Mouse (Mus musculus): Measurements from ENCODE around the gene Tmem215. TPM values are rescaled to one million over a fixed set of nuclear protein-coding genes. Genes with fewer than 3 reads are reported as not detected.

Gene Tmem215
- total RNA-seq (2014; fragmentation: Nextera tagmentation) (not detected in 2 replicates), total RNA-seq (2017) (not detected in 2 replicates)

DNA sequence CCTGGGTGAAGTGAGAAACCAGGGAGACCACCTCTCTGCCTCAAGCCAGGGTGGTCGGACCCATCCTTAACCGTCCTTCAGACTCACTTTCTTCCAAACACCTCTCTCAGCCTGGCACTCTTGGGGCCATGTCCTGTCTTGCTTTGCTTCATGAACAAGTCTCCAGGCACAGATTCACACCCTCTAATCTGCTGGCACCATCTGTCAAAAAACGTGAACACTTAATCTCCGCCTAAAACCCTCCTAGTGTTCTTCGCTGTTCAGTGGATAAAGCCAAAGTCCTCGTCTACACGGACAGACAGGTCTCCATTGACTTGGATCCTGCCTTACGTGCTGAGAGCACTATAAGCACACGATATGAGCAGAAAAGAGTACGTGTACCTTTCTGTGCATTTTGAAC is at the start of gene Tmem215:
Gene Tmem215, plus strand, starts transcription at position 301 of the 400 bp plus-strand sequence.
- 0 out of 2 replicates have a peak, but pooled peaks have one; percentile 41 for ATAC-seq (replicated peaks; ENCODE audit: low FRiP score, low TSS enrichment, poor library complexity, severe bottlenecking)

DNA sequence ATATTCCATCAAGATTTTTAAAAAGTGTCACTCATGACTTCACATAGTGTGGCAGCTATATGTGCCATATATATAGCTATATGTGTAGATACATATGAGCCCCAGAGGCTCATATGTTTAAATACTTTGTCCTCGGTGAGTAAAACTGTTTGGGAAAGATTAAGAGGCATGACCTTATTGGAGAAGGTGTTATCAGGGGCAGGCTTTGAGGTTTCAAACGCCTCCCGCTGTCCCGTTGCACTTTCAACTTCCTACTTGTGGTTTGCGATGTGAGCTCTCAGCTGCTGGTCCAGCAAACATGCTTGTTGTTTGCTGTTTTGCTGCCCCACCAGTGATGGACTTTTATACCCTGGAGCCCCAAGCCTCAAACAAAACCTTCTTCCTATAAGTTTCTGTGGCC is 40.1 kb upstream of the Tmem215 start:
- ATAC-seq (replicated peaks; ENCODE audit: low FRiP score, low TSS enrichment, poor library complexity, severe bottlenecking) = peak; percentile 85

DNA sequence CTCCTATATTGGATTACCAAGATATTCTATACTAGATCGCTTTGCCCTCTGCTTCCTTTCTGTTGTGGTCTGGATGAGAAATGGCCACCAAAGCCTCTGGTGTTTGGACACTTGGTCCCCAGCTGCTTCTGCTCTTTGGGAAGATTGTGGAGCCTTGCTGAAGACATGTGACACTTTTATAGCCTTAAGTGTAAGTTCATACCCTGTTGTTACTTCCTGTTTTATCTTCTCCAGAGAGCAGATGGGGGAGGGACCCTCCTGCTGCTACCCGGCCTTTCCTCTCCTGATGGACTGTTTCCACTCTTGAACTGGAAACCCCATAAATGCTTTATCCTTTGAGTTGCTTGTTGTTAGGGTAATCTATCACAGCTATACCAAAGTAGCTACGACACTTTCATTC is 38.6 kb upstream of the Tmem215 start:
- no peak for ATAC-seq (replicated peaks; ENCODE audit: low FRiP score, low TSS enrichment, poor library complexity, severe bottlenecking)

DNA sequence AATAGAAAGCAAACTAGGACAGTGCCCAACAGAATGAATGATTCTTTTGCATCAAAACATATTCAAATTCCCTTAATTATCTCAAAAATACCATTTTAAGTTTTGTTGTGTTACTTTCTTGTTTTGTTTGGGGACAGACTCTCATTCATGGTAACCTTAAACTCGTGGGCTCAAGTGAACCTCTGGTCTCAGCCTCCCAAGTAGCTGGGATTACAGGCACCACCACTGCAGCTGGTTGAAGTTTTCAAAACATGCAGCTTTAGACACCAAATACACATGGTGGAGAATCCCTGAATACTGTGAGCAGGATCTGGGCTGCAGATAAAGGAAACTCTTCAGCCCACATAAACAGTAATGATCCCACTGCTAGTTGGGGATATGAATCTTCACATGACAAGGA is 37.6 kb upstream of the Tmem215 start:
- no peak; the same call in 1 of the 2 replicates for ATAC-seq (replicated peaks; ENCODE audit: low FRiP score, low TSS enrichment, poor library complexity, severe bottlenecking)

DNA sequence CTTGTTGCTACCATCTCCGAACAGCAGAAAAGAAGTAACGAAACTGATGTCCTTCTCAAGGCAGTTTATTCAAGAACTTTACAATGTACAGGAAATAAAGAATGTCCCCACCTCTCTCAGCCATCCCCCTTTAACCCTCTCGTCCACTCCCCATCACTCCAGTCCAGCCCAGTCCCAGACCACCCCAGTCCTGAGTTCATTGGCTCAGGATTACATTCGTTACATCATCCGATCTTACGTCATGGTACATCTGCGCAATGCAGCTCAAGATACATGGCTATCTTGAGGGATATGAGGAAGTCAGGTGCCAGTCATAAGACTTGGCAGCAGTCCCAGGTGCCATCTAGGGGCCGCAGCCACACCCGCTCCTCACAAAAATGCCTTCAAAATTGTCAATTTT is 28.4 kb upstream of the Tmem215 start:
- ATAC-seq (replicated peaks; ENCODE audit: low FRiP score, low TSS enrichment, poor library complexity, severe bottlenecking) = no peak

DNA sequence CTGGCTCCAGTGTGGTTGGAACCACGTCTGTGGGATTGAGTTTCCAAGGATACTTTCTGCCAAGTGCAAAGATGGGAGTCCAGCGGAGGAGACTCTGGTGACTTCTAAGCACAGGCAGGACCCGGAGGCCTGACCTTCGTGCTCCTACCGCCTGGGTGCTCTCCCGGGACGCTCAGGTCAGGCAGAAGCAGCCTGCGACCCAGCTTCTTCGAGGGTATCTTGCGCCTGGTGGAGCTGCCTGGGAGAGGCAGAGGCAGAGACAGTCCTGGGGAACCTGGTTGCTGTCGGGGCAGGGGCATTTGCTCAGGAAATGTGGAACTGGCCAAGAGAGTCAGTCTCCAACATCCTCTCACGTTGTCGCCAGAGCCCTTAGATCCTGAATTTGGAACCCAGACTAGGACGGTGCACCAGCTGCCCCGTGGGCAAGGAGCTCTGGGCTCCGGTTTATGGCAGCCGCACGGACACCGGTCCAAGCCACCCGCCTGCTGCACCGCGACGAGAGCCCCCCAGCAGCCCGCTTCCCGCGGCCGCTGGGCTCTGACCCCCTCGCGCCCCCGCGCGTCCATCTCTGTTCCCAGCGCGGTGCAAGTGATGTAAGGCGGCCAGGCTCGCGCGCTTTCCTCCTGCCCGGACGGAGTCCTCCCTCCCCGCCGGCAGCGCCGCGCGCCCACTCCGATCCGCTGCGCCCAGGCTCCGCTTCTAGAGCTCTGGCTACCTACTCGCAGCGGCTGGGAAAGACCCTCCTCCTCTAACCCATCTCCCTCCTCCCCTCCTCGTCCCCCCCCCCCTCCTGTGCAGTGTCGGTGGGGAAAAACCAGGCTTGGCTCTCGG is 935 bp downstream of the Tmem215 start:
- ATAC-seq (replicated peaks; ENCODE audit: low FRiP score, low TSS enrichment, poor library complexity, severe bottlenecking) = peak; percentile 78

DNA sequence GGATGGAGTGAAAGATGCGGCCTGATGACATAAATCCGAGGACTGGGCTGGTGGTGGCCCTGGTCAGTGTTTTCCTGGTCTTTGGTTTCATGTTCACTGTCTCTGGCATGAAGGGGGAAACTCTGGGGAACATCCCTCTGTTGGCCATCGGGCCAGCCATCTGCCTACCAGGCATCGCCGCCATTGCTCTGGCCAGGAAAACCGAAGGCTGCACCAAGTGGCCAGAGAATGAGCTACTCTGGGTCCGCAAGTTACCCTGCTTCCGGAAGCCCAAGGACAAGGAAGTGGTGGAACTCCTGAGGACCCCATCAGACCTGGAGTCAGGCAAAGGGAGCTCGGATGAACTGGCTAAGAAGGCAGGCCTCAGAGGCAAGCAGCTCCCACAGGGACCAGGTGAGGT is 1.9 kb downstream of the Tmem215 start:
- no peak for ATAC-seq (replicated peaks; ENCODE audit: low FRiP score, low TSS enrichment, poor library complexity, severe bottlenecking)

DNA sequence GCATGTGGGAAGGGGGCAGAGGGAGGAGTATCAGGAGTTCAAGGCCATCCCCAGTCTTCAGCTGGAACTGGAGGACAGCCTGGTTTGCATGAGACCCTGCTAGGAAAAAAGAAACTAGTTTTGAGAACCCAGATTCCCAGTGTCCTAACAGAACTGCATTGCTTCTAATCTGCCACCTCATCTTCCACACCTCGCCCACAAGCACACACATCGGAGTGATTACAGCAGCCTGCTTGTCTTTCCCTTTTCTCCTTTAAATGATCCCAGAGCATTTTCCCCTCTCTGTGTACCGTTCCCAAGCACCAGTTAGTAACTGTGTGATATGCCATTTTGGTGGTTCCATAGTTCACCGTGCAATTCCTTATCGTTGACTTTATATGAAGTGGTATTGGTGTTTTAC is 6.0 kb downstream of the Tmem215 start:
- no peak for ATAC-seq (replicated peaks; ENCODE audit: low FRiP score, low TSS enrichment, poor library complexity, severe bottlenecking)

DNA sequence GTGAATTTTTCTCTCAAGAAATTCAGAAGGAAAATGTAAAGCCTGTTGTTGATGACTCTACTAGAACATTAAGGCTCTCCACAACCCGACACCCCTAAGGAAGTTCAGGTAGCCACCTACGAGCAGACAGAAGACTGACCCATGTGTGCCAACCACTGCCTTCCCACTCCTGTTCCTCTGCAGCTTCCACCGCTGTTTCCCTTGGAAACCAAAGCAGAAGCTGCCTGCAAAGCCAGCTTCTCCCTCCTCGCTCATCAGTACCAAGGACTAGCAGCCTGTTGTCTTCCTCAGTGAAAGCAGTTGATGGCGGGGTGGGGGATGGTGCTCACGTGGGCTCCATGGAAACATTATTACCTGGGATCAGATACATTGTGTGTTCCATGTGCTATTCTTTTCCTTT is 14.6 kb downstream of the Tmem215 start:
- ATAC-seq (replicated peaks; ENCODE audit: low FRiP score, low TSS enrichment, poor library complexity, severe bottlenecking) = no peak

DNA sequence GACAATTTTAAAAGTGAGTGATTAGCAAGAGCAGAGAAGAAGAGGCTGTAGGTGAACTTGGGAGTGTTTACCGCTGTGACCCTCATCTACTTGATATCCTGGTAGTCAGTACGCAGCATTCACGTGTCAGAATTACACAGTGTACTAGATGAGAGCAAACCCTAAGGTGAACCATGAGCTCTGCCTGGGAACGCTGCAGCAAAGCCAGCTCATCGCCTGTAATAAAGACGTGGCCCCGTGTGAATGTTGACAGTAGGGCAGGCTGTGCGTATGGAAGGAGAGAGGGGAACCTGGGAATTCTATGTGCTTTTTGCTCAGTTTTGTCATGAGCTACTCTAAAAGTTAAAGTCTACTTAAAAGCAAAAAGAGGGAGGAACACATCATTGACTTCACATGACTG is 19.8 kb downstream of the Tmem215 start:
- ATAC-seq (replicated peaks; ENCODE audit: low FRiP score, low TSS enrichment, poor library complexity, severe bottlenecking) = no peak

DNA sequence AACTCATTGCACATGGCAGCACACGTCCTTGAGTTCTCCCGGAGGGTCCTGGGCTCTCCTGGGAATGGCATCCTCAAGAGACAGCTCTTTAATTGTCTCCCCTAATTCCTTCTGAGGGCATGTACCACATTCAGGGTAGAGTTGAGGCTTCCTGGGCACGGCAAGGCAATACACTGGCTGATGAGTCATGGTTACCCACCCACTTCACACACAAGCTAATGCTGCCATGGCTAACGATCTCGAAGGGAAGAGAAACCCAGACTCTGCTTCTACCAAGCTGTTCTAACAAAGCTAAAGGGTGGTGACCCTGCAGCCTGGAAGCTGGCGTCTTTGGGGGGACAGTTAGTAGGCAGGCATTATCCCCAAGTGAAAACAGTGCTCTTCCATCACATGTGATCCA is 24.4 kb downstream of the Tmem215 start:
- ATAC-seq (replicated peaks; ENCODE audit: low FRiP score, low TSS enrichment, poor library complexity, severe bottlenecking) = no peak

DNA sequence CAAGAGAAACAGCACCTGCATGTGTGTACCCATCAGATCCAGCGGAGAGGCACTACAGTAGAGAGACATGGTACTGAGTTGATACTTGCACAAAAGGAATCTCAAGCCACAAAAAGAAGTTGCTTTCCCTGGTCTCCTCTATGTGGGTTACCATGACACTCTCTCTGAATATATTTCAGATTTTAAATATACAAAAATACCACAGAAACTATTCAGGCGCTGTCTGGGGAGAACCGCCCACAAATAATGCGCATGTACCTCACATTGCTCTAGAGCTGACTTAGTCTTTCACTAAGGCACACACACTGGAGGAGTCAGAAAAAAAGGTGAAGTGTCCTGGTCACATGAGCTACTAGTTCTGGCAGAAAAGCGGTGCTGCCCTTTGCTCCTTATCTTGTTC is 24.8 kb downstream of the Tmem215 start:
- ATAC-seq (replicated peaks; ENCODE audit: low FRiP score, low TSS enrichment, poor library complexity, severe bottlenecking) = no peak

DNA sequence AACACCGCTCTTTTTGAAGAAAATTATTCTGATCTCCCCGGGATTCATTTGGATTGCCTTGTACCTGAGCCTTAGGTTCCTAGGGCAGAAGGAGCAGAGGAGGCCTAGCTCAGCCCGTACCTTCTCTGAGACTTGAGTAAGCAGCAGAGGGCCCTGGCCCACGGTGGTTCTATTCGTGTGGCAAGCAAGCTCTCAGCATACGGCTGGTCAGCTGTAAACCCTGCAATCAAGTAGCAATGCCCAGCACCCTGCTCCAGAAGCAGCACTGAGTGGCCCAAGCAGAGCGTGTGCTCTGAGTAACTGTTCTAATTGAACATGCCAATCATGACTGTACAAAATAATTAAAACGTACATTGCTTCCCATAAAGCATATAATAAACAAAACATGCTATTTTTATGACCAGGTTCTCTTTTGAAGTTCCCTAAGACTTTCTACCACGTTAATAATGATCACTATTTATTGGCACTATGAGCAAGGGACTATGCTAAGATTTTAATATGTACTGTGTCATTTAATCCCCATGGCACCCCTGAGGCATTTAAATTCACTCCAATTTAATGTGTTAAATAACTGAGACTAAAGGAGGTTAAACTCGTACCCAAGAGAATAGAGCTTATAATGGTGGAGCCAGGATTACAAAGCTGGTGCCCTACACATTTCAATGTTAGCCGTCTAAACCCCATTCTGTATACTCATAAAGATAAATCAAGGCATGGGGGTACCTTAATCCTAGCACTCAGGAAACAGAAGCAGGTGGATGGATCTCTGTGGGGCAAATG is 28.0 kb downstream of the Tmem215 start:
- ATAC-seq (replicated peaks; ENCODE audit: low FRiP score, low TSS enrichment, poor library complexity, severe bottlenecking) = no peak

DNA sequence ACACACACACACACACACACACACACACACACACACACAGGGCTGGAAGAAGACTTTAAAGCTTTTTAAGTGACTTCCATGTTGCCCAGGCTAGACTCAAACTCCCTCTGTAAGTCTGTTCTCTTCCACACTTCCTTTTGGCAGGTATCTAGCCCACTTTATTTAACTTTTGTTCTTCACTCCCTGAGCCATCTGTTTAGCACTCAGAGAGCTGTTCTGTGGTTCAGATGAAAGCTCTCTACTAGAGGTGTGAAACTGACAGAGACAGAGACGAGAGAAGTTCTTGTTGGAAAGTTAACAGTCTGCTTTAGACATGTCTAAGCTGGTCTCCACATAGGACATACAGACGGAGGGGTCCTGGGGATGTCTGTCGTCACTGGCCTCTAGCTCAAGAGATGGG is 30.5 kb downstream of the Tmem215 start:
- ATAC-seq (replicated peaks; ENCODE audit: low FRiP score, low TSS enrichment, poor library complexity, severe bottlenecking) = no peak

DNA sequence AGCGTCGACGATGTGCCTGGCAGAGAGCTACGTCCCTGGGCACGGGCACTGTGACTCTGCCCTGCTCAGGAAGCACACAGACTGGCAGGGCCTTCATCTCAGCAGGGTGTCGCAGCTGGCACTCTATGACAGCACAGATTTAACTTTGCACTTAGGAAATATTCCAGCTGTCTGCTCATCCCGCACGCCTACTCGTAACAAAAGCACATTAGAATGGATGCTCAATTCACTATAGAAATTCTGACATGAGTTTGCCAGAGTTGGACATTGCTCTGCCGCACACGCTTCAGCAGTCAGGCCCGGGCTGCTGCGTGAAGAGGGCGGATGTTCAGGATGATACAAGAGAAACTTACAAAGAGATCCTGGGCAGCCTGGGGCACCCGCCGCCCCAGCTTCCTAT is 37.6 kb downstream of the Tmem215 start:
- ATAC-seq (replicated peaks; ENCODE audit: low FRiP score, low TSS enrichment, poor library complexity, severe bottlenecking) = no peak

DNA sequence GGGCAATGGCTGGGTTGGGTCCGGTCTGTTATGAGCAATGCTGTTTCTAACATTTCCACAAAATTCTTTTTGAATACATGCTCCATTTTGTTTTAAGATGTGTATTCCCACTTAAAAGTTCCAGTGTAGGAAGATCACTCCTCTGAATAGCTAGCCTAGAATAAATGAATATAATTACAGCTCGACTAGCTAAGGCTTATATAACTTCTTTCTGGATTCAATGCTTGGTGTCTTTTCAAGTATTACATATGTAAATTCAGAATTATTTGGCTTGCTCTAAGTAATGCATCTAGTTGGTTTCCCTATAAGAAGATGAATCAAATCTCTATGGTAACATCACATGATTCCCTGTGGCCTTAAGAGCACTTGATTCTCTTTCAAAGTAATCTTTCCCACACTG is 41.3 kb downstream of the Tmem215 start:
- ATAC-seq (replicated peaks; ENCODE audit: low FRiP score, low TSS enrichment, poor library complexity, severe bottlenecking) = no peak

DNA sequence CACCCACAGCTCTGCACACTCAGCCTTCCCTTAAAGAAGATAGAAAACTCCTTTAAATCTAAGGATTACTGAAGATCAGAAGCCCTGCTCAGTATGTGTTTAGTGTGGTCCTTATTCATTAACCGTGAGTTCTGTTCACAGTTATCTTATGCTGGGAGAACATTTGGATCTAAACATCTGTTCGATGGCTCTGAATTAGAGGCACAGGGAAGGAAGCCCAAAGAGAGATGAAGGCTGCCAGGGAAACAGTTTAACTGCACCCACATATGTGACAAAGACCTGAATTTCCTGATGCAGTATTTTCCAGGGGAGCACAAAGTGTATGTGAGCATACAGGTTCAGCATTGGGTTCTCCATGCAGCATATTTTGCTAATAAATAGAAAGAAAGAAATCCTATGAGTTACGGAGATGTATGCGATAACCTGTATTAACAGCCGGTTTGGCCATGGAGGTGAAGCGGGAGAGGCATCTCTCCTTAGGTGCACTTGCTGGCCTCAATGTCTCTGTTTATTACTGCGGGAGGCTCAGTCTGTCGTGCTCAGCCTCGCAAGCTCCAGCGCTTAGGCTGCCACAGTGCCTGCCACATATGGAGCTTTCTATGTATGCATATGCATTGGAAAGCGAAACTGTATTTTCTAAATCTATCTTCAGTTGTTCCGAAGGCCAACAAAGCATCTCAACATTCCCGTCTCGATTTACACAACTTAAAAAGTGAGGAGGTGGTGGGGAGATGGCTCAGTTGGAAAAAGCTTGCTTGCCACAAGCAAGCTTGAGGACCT is 46.8 kb downstream of the Tmem215 start:
- no peak for ATAC-seq (replicated peaks; ENCODE audit: low FRiP score, low TSS enrichment, poor library complexity, severe bottlenecking)

Measured in megakaryocyte-erythroid progenitor cell, adult 5-6 weeks (primary cell).